Mouse (Mus musculus): ENCODE measurements around the gene Gpha2. TPM values are rescaled to one million over a fixed set of nuclear protein-coding genes. Genes with fewer than 3 reads are reported as not detected.

Gpha2 gene
- polyA plus RNA-seq, 1 experiment from 2014 or later, result 0.74 TPM

GRCm38 (mm10) chr19:6245806-6246205, 19.6 kb downstream of the Gpha2 start:
- Histone ChIP-seq H3K4me3 (no peak overlapping the region), H3K4me1 (peaks cover 13% of the 10 kb centered on the region), H3K27ac (replicated peaks) (no peak overlapping the region), H3K4me2 (replicated peaks) (no peak overlapping the region), H3K9ac (replicated peaks) (no peak overlapping the region), H3K36me3 (peaks cover 57% of the 10 kb centered on the region), H3K9me3 (no peaks in the 10 kb centered on the region), H3K27me3 (no peaks in the 10 kb centered on the region)
- 90% methylated on average over 1 of the region's 1 CpGs for WGBS
- no peak for ATAC-seq (ENCODE audit: low FRiP score, low read depth)

GRCm38 (mm10) chr19:6247526-6248300, 21.5 kb downstream of the Gpha2 start:
- no peaks in the 10 kb centered on the region for H3K9me3 ChIP-seq
- no peak overlapping the region for H3K9ac ChIP-seq (replicated peaks)
- no peak overlapping the region for H3K27ac ChIP-seq (replicated peaks)
- ATAC-seq (ENCODE audit: low FRiP score, low read depth), result no peak
- H3K4me3 ChIP-seq, result no peak overlapping the region
- peaks cover 6% of the 10 kb centered on the region for H3K4me1 ChIP-seq
- H3K4me2 ChIP-seq (replicated peaks), result no peak overlapping the region
- WGBS, result 94% methylated on average over 29 of the region's 29 CpGs
- H3K27me3 ChIP-seq, result no peaks in the 10 kb centered on the region
- peaks cover 75% of the 10 kb centered on the region for H3K36me3 ChIP-seq

- Histone ChIP-seq H3K4me2 (replicated peaks) (no peak overlapping the region), H3K27ac (replicated peaks) (no peak overlapping the region), H3K9ac (replicated peaks) (no peak overlapping the region), H3K9me3 (no peaks in the 10 kb centered on the region), H3K27me3 (no peaks in the 10 kb centered on the region), H3K4me3 (no peak overlapping the region), H3K36me3 (peaks cover 93% of the 10 kb centered on the region), H3K4me1 (no peaks in the 10 kb centered on the region)
- no peak for ATAC-seq (ENCODE audit: low FRiP score, low read depth)
- 94% methylated on average over 4 of the region's 4 CpGs for WGBS
Measured at GRCm38 (mm10) chr19:6253021-6253420, 26.8 kb downstream of the Gpha2 start.

- Histone ChIP-seq H3K27me3 (no peaks in the 10 kb centered on the region), H3K4me3 (no peak overlapping the region), H3K4me2 (replicated peaks) (no peak overlapping the region), H3K4me1 (no peaks in the 10 kb centered on the region), H3K36me3 (peaks cover 73% of the 10 kb centered on the region), H3K9ac (replicated peaks) (no peak overlapping the region), H3K9me3 (no peaks in the 10 kb centered on the region), H3K27ac (replicated peaks) (no peak overlapping the region)
- ATAC-seq (ENCODE audit: low FRiP score, low read depth), result no peak
- WGBS, result 63% methylated on average over 2 of the region's 2 CpGs
Measured at GRCm38 (mm10) chr19:6260428-6260827, 34.2 kb downstream of the Gpha2 start.

- no peak for ATAC-seq (ENCODE audit: low FRiP score, low read depth)
- Histone ChIP-seq H3K36me3 (peaks cover 67% of the 10 kb centered on the region), H3K9me3 (no peaks in the 10 kb centered on the region), H3K27me3 (no peaks in the 10 kb centered on the region), H3K4me2 (replicated peaks) (no peak overlapping the region), H3K4me3 (no peak overlapping the region), H3K4me1 (no peaks in the 10 kb centered on the region), H3K9ac (replicated peaks) (no peak overlapping the region), H3K27ac (replicated peaks) (no peak overlapping the region)
- WGBS, result 79% methylated on average over 4 of the region's 4 CpGs
Measured at GRCm38 (mm10) chr19:6260946-6261345, 34.8 kb downstream of the Gpha2 start.

GRCm38 (mm10) chr19:6261379-6261778, 35.2 kb downstream of the Gpha2 start:
- no peak overlapping the region for H3K9ac ChIP-seq (replicated peaks)
- no peaks in the 10 kb centered on the region for H3K4me1 ChIP-seq
- no peaks in the 10 kb centered on the region for H3K27me3 ChIP-seq
- no peak overlapping the region for H3K4me2 ChIP-seq (replicated peaks)
- WGBS, result 93% methylated on average over 14 of the region's 14 CpGs
- H3K9me3 ChIP-seq, result no peaks in the 10 kb centered on the region
- H3K27ac ChIP-seq (replicated peaks), result no peak overlapping the region
- no peak for ATAC-seq (ENCODE audit: low FRiP score, low read depth)
- peaks cover 63% of the 10 kb centered on the region for H3K36me3 ChIP-seq
- H3K4me3 ChIP-seq, result no peak overlapping the region

- peaks cover 55% of the 10 kb centered on the region for H3K36me3 ChIP-seq
- no peaks in the 10 kb centered on the region for H3K27me3 ChIP-seq
- no peak for ATAC-seq (ENCODE audit: low FRiP score, low read depth)
Measured at GRCm38 (mm10) chr19:6262222-6262621, 36.0 kb downstream of the Gpha2 start.

GRCm38 (mm10) chr19:6262839-6263433, 36.8 kb downstream of the Gpha2 start:
- H3K4me1 ChIP-seq, result no peaks in the 10 kb centered on the region
- H3K9ac ChIP-seq (replicated peaks), result no peak overlapping the region
- no peak for ATAC-seq (ENCODE audit: low FRiP score, low read depth)
- H3K27me3 ChIP-seq, result 0 out of 2 replicates have a peak, but pooled peaks cover 6% of the 10 kb centered on the region
- no peak overlapping the region for H3K4me3 ChIP-seq
- no peak overlapping the region for H3K27ac ChIP-seq (replicated peaks)
- peaks cover 48% of the 10 kb centered on the region for H3K36me3 ChIP-seq
- no peak overlapping the region for H3K4me2 ChIP-seq (replicated peaks)
- 87% methylated on average over 8 of the region's 8 CpGs for WGBS
- H3K9me3 ChIP-seq, result no peaks in the 10 kb centered on the region

More at GRCm38 (mm10) chr19:6262222-6262621, 36.0 kb downstream of the Gpha2 start:
- H3K27ac ChIP-seq (replicated peaks), result no peak overlapping the region
- H3K4me3 ChIP-seq, result no peak overlapping the region
- H3K4me2 ChIP-seq (replicated peaks), result no peak overlapping the region
- no peak overlapping the region for H3K9ac ChIP-seq (replicated peaks)
- H3K4me1 ChIP-seq, result no peaks in the 10 kb centered on the region
- H3K9me3 ChIP-seq, result no peaks in the 10 kb centered on the region
- 61% methylated on average over 7 of the region's 7 CpGs for WGBS

GRCm38 (mm10) chr19:6264200-6264599, 38.0 kb downstream of the Gpha2 start:
- no peaks in the 10 kb centered on the region for H3K9me3 ChIP-seq
- 0 out of 2 replicates have a peak, but pooled peaks cover 3% of the 10 kb centered on the region for H3K4me1 ChIP-seq
- H3K27me3 ChIP-seq, result 0 out of 2 replicates have a peak, but pooled peaks cover 7% of the 10 kb centered on the region
- no peak overlapping the region for H3K27ac ChIP-seq (replicated peaks)
- H3K4me2 ChIP-seq (replicated peaks), result no peak overlapping the region
- 85% methylated on average over 9 of the region's 9 CpGs for WGBS
- no peak for ATAC-seq (ENCODE audit: low FRiP score, low read depth)
- peak overlapping the region; percentile 31; the same call in 1 of the 2 replicates for H3K9ac ChIP-seq (replicated peaks)
- no peak overlapping the region for H3K4me3 ChIP-seq
- H3K36me3 ChIP-seq, result peaks cover 35% of the 10 kb centered on the region

GRCm38 (mm10) chr19:6264945-6265344, 38.8 kb downstream of the Gpha2 start:
- H3K4me1 ChIP-seq, result 0 out of 2 replicates have a peak, but pooled peaks cover 3% of the 10 kb centered on the region
- 0 out of 2 replicates have a peak, but pooled peaks cover 7% of the 10 kb centered on the region for H3K27me3 ChIP-seq
- H3K27ac ChIP-seq (replicated peaks), result no peak overlapping the region
- peaks cover 27% of the 10 kb centered on the region for H3K36me3 ChIP-seq
- H3K4me2 ChIP-seq (replicated peaks), result no peak overlapping the region
- H3K9me3 ChIP-seq, result no peaks in the 10 kb centered on the region
- H3K9ac ChIP-seq (replicated peaks), result no peak overlapping the region
- ATAC-seq (ENCODE audit: low FRiP score, low read depth), result no peak
- 90% methylated on average over 8 of the region's 8 CpGs for WGBS
- H3K4me3 ChIP-seq, result no peak overlapping the region

GRCm38 (mm10) chr19:6265727-6266182, 39.6 kb downstream of the Gpha2 start:
- Histone ChIP-seq H3K27ac (replicated peaks) (no peak overlapping the region), H3K9ac (replicated peaks) (no peak overlapping the region), H3K9me3 (no peaks in the 10 kb centered on the region), H3K27me3 (0 out of 2 replicates have a peak, but pooled peaks cover 7% of the 10 kb centered on the region), H3K4me2 (replicated peaks) (no peak overlapping the region), H3K4me1 (0 out of 2 replicates have a peak, but pooled peaks cover 3% of the 10 kb centered on the region), H3K36me3 (peaks cover 19% of the 10 kb centered on the region), H3K4me3 (no peak overlapping the region)
- 64% methylated on average over 6 of the region's 6 CpGs for WGBS
- ATAC-seq (ENCODE audit: low FRiP score, low read depth), result no peak
